8 mouse cellular contexts compared by ENCODE assay signal in the genomic region with DNA sequence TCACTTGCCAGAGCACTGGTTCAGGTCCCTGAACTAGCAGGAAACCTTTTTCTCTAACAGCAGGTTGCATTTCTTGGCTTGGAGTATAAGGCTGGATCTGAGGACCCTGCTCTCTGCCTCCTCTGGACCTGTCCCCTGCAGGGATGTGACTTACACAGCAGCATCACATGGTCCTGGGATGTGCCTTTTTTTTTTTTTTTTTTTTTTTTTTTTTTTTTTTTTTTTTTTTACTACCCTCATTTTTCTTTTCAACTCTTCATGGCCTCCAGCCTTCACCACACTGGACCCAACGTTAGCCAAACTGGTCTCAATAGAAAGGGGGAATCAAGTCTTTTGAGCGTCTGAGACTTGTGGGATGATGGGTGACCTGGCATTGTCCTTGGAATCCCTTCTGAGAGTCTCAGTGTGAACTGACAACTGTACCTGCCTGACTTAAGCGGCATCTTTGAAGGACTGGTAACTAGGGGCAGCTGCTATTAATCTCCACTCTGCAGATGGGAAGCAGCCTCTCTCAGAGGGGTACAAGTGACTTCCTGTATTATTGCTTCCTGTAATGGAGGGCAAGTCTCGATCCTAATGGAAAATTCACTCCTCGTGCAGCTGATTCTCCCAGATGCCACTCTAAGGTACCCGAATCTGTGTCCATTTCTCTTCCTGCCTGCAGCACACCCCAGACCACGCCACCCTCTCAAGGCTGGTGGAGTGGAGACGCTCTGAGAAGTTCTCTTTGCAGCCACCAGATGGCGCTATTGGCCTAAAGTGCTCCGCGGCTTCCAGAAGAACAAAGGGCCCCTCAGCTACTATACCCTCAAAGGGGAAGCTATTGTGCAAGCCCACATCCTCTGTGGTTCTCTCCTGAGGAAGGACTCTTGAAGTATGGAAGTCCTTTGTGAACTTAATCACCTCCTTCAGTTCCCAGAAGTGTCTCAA. TPM values are rescaled to one million over a fixed set of nuclear protein-coding genes. Genes with fewer than 3 reads are reported as not detected.
DNase-seq lines count a peak whose midpoint lies in the region; ATAC-seq lines count a peak whose summit lies in the region.

No protein-coding gene starts in this region.

- no peaks in the 10 kb centered on the region for H3K9me3 ChIP-seq in hindbrain, embryonic 13.5 days

- DNase-seq in Muller cell, postnatal 12 days (ENCODE audit: inconsistent ontology term) = peak; percentile 69
- peak; percentile 69 for DNase-seq in cerebellum, adult 8-10 months
- peak; percentile 67 to 77 for DNase-seq in layer of hippocampus, postnatal 36 days
- peak; percentile 81 for DNase-seq in lung, postnatal 36 days
- peak; percentile 95 for DNase-seq in retina, embryonic 14.5 days (ENCODE audit: low spot score)
- peak; percentile 83 to 87 for DNase-seq in thymus, postnatal 36 days

- H3K36me3 ChIP-seq in hindbrain, embryonic 13.5 days = no peaks in the 10 kb centered on the region

- H3K27me3 ChIP-seq in hindbrain, embryonic 13.5 days = peaks cover 6% of the 10 kb centered on the region; the same call in 1 of the 2 replicates

- peak; percentile 71 for ATAC-seq in frontal cortex, adult (ENCODE audit: low TSS enrichment)
- peak; percentile 86 for ATAC-seq in hindbrain, embryonic 13.5 days (ENCODE audit: low FRiP score)

- H3K4me3 ChIP-seq in hindbrain, embryonic 13.5 days = no peak overlapping the region

- H3K4me1 ChIP-seq in hindbrain, embryonic 13.5 days (replicated peaks) = peaks cover 29% of the 10 kb centered on the region

- 0 out of 2 replicates have a peak overlapping the region, but pooled peaks have one; percentile 22 for H3K4me2 ChIP-seq in hindbrain, embryonic 13.5 days

- peak overlapping the region; percentile 64 for H3K9ac ChIP-seq in hindbrain, embryonic 13.5 days

- peak overlapping the region; percentile 83 for H3K27ac ChIP-seq in hindbrain, embryonic 13.5 days

- 11% methylated on average over 11 of the region's 11 CpGs for WGBS in hindbrain, embryonic 13.5 days

RNA-seq across cellular contexts. Expression of a gene that starts 7.1 kb away (rescaled TPM):
- not detected in 2 replicates for polyA plus RNA-seq in hindbrain, embryonic 13.5 days (2015; fragmentation: Nextera tagmentation; extraction: Ambion mirVana)
- total RNA-seq in layer of hippocampus, postnatal 36 days (2021) = not detected

RNA-seq across cellular contexts. Expression of a gene that starts 9.9 kb away (rescaled TPM):
- 0.80 TPM in 1 of 2 replicates, not detected in the other for polyA plus RNA-seq in hindbrain, embryonic 13.5 days (2015; fragmentation: Nextera tagmentation; extraction: Ambion mirVana)
- not detected for total RNA-seq in layer of hippocampus, postnatal 36 days (2021)

RNA-seq across cellular contexts. Expression of a gene that starts 21.5 kb away (rescaled TPM):
- not detected in 2 replicates for polyA plus RNA-seq in hindbrain, embryonic 13.5 days (2015; fragmentation: Nextera tagmentation; extraction: Ambion mirVana)
- total RNA-seq in layer of hippocampus, postnatal 36 days (2021) = under 1 TPM; 0.32 to 0.71 TPM

RNA-seq across cellular contexts. Expression of a gene that starts 35.6 kb away (rescaled TPM):
- 0.21 and 0.29 TPM in 2 replicates for polyA plus RNA-seq in hindbrain, embryonic 13.5 days (2015; fragmentation: Nextera tagmentation; extraction: Ambion mirVana)
- total RNA-seq in layer of hippocampus, postnatal 36 days (2021) = 100 to 1,000 TPM in 1 of 2 experiments, 10 to 100 TPM in 1; 95.2 to 110 TPM

RNA-seq across cellular contexts. Expression of a gene that starts 39.8 kb away (rescaled TPM):
- polyA plus RNA-seq in hindbrain, embryonic 13.5 days (2015; fragmentation: Nextera tagmentation; extraction: Ambion mirVana) = 27.7 and 31.3 TPM in 2 replicates
- total RNA-seq in layer of hippocampus, postnatal 36 days (2021) = 10 to 100 TPM; 67.7 to 71.1 TPM
